Mouse (Mus musculus) lung, adult 2 months (tissue): ENCODE data around the gene Tmprss13.

Source experiments
- CTCF ChIP-seq: fragments of 200-500 bp; IDR thresholded peaks from 2 replicates; pipeline ENCODE4 v1.5.1; 2011; ENCODE audit warnings: mild to moderate bottlenecking, low read length, control low read depth; ENCODE audit not compliant: insufficient read depth
- POLR2A ChIP-seq: fragments of 200-500 bp; IDR thresholded peaks from 2 replicates; pipeline ENCODE4 v1.6.1; 2011; ENCODE audit warnings: low read depth, mild to moderate bottlenecking, control low read depth, low read length, borderline replicate concordance; ENCODE audit errors: extremely low read depth

- no peak for TF ChIP-seq CTCF
- TF ChIP-seq POLR2A: no peak
Observed at GRCm38 (mm10) chr9:45318855-45319254, at the start of gene Tmprss13.
